Mouse (Mus musculus): ENCODE measurements around the gene Lman1l.

The Lman1l gene

DNA sequence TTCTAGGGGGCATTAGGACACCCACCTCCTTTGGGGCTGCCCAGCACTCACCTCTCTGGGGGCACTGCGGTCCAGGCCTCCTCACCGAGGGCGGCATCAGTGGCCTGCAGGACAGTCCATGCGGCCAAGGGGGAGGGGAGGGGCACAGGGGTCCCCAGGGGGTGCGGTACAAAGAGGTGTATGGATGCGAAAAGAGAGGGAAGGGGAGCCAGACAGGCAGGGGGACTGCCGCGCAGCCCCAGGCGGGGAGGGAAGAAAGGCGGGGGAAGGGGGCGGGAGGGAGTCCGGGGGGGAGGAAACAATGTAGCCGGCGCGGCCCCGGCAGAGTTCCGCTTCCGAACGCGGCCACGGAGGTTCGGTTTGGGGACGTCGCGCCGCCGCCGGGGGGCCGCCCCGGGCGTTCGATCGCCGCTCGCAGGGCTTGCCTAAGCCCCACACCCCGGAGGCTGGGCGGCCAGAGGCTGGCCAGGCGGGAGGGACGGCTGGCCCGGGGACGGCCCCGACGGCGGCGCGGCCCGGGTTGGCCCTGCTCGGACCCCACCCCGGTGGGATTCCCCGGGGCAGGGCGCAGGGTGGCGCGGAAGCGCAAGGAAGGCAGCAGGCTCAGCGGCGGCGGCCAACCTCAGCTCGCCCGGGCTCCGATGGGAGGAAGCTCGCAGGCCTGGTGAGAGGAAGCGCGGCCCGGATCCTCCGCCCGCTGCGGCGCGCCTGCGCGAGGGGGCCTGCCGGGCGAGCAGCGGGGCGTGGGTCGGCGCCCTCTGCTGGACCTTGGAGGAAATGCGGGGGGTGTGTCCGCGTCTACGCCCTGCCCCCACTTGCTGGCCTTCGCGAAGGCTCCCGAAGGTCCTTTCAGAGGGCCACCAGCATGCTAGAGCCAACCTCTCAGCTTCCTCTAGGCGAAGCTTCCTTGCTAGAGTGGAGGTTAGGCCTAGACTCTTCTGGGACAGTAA is 24.6 kb upstream of the Lman1l start:
- peak; percentile 80 to 90 for DNase-seq (ENCODE audit: low spot score in 2 of 2)

DNA sequence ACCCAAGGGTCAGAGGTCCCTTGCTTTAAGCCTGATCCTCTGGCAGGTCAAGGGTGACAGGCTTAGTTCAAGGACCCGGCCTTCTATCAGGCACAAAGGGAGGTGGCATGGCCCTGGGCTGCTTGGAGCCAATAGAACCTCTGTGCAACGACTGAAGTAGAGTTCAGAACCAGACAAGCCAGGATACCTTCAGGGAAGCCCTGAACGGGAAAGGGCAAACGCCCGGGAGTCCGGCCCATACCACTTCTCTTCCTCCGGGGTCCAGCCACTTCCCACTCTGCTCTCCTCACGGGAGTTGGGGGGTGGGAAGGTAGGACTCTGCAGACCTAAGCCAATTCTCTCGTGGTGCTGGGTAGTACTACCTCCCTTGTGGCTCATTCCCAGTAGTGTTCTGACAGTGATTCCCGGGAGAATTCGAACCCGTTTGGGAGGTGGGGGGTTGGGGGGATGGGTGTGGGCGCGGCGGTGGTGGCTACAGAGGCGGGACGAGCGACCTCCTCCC is 23.9 kb upstream of the Lman1l start:
- DNase-seq (ENCODE audit: low spot score in 2 of 2): no peak

DNA sequence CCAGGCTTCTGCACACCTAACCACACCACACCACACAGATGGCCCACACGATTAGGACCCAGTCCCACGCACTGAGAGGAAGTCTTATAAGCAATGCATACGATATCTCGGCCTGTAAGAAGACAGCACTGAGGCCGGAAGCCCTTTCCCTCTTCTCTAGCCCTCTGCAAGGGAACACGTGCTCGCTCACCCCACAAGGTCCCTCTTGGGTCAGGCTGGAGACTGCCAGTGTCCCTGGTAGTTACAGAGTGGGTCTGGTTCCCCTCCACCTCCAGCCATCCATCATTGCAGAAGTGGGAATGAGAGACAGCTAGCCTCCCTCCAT is 23.2 kb upstream of the Lman1l start:
- no peak for DNase-seq (ENCODE audit: low spot score in 2 of 2)

DNA sequence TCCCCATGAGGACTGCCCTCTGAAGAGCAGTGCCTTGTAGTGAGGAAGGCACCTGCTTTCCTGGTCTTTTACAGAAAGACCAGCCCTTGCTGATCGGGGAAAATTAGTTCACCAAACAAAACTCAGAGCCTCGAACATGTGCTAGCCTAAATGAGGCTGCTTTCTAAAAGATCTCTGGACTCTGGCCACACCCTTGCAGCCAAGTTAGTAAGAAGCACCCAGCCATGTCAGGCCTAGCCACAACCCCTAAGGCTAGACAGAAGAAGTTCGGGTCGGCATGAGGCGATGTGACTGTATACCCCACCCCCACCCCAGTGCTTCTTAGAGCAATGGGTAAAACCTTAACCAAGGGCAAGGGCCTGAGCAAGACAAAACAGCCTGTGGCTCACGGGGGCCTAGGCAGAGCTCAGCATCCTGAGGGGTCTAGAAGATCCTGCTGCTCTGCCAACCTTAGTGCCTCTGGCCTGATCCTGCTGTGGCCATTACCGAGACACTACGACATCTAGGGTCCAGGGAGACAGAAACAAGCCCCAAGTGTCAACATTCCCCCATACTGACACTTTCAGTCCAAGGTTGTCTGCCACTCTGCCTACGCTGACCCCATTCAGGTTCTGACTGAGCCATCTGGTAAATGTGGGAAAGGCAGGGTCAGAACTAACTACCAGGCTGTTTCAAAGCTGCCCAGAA is 22.7 kb upstream of the Lman1l start:
- no peak for DNase-seq (ENCODE audit: low spot score in 2 of 2)

DNA sequence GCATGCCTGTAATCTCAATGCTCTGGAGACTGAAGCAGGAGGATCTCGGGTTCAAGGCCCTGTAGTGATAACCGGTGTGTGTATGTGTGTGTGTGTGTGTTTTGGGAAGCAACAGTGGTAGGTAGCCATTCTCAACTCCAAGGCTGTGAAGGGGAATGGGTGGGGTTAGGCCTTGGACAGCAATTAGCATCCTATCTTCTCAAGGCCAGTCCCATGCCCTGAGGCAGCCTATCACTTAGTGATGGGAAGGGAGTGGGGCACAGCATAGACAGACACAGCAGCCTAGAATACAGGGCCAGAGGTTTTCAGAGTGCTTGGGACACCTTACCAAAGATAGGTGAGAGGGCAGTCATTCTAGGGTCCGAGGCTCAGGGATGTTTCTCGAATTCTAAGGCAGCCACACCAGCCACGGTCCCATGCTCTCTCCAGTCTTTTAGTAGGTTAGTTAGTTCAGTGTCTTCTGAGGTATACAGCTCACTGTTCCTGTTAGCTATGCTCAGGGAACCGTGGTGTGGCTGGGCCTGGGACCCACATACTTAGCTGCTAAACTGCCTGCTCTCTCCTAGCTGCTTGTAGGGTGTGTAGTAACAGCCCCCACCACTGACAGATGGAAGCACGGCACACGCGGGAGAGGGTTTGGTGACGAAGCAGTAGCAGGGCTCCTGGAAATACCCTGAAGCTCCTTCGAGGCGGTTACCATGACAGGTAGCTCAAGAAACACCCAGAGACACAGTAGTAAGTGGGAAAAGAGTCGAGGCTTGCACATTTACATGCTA is 21.4 kb upstream of the Lman1l start:
- DNase-seq (ENCODE audit: low spot score in 2 of 2): no peak

DNA sequence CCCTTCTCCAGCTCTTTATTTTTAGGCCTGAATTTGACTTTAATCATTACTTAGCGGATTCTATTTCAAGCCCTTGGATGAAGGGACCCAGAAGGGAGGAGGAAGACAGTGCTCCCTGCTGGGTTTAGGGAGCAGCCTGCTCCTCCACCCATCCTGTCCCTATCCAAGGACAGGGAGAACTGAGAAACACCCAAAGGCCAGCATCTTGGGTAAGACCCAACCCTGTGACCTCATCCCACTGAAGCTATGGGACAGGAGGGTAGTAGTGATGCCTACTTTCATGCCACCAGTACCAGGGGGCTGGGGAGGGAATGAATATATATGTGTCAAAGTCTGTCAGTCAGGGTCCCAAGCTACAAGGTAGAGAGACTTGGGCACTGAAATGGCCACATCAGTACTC is 20.4 kb upstream of the Lman1l start:
- no peak for DNase-seq (ENCODE audit: low spot score in 2 of 2)

DNA sequence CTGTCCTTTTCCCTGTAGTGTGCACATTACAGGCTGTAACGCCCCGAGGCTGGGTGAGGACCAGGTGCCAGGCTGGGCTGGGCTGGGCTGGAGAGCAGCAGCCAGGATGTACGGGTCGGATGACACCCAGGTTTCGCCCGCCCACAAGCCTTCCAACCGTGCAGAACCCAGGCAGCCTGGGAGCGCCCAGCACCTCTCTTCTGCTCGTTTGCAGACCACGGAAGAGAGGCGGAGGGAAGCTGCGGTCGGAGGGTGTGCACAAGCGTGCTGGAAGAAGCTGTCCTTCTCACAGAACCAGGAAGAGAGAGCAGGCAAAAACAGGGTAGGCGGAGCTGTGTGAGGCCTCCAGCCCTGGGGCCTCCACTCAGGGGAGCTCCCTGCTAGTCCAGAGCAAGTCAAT is 19.8 kb upstream of the Lman1l start:
- no peak for DNase-seq (ENCODE audit: low spot score in 2 of 2)

DNA sequence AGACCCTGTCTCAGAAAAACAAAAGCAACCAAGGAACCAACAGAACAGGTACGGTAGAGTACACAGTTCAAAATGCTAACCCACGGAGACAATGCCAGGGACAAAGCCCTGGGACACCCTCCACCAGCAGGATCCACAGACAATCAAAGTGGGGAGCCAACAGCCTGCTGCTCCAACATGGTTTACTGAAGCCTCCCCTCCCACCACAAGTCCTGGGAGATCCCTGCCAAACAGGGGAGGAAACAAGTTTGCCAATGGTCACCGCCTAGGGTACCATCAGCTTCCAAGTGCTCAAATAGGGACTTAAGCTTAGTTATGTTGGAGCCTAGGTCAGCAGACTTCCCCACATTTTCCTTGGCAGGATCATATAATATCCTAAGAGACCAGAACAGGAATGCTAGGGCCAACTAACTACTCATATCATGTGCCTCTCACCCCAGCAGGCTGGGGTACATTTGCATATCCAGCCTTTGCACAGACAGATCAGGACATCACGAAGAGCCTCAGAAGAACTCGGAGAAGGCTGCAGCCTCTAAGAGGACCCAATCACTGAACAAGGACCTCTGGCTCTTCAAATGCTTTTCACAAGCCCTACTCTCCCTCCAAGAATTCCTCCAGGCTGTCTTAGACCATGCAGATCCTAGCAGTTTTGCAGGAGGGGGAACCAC is 19.2 kb upstream of the Lman1l start:
- DNase-seq (ENCODE audit: low spot score in 2 of 2): no peak

DNA sequence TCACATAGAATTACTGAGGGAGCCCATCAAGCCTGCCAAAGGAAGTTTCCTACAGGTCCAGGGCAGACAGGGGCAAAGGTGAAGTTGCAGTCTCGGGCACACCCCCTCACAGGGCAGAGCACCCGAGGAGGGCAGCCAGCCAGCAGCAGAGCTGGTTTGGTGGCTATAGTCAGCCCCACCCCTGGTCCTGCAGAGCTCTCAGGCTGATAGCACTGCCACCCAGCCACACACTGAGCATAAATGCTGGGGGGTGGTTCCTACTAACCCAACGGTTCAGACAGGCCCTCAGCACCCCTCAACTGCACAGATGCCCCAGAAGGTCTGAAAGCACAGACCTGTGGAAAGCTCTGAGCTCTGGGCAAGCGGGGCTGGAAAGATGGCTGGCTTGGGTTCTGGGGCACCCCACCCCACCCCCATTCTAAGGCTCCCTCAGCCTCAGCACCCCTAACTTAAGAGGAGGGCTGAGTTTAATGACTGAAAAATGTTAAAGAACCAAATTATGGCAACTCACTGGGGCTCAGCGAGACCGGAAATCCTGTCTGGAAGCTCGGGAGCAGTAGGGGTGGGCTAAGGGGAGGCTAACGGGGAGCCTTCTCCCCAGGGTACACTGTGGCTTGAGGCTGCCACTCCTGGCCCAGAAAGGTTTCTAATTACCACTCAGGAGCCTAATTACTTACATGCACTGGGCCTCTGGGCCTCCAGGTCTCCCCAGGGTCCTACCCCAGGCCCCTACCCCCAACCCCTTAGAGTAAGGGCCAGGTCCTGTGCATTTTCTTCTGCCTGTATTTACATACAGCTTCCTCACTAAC is 18.3 kb upstream of the Lman1l start:
- no peak for DNase-seq (ENCODE audit: low spot score in 2 of 2)

DNA sequence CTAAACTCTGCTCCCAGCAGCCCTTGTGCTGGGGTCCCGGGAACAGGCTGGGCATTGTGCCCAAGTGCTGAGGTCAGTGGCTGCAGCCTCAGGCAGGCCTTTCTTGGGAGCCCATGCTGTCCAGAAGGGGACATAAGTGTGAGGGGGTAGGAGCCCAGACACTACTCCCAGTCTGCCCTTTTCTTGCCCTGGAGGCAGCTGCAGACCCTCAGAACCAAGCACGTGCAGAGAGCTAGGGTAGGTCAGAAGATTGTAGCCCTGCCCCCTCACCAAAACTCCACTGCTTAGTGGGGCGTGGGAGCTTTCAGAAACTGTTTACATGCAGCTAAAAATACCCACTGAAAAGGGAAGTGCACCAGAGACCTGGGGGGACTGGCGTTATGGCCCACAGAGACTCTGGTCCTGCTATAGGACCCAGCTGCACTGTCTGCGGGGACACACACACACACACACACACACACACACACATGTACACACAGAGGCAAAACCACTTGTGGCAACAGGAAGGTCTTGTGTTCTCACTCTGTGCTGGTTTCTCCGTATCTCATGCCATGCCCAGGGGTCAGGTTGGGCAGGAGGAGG is 17.3 kb upstream of the Lman1l start:
- peak in 1 of 2 experiments; percentile 54 for DNase-seq (ENCODE audit: low spot score in 2 of 2)

DNA sequence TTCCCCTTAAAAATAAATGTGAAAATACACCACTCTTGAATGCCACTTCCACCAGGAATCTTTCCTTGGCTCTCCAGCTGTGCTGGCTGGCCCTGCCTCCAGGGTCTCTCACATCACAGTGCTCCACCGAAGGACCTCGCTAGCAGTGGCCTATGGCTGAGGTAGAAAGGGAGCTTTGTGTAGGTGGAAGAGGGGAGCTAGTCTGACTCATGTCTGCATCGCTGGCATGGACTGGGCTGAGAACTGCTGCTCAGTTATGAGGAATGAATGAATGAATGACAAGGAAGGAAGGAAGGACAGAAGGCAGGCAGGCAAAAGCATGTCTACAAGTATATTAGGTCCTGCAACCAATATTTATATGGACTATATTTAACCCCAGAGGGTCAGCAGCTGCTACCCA is 16.7 kb upstream of the Lman1l start:
- DNase-seq (ENCODE audit: low spot score in 2 of 2): no peak

DNA sequence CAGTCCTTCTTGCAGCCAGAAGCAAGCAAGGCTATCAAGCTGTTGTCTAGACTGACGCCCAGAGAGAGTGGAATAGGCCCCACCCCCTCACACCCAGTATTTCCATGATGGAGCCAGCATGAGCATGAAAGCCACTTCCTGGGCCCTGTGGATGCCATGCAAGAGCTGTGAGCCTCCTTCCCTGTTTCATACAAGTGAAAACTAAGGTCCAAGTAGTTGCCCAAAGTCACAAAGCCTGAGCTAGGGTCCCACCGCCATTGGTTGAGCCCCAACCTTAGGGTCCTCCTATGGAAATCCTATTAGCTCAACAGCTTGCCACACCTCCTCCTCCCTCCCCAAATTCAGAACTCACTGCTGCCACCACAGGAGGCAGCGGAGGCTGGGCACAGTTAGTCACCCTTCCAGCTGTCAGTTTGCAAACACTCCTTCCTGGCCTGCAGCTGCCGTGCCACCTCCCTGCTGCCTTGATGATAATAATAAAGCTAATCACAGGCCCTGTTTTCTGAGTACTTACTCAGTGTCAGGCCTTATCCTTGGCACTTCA is 13.0 kb upstream of the Lman1l start:
- DNase-seq (ENCODE audit: low spot score in 2 of 2): no peak

DNA sequence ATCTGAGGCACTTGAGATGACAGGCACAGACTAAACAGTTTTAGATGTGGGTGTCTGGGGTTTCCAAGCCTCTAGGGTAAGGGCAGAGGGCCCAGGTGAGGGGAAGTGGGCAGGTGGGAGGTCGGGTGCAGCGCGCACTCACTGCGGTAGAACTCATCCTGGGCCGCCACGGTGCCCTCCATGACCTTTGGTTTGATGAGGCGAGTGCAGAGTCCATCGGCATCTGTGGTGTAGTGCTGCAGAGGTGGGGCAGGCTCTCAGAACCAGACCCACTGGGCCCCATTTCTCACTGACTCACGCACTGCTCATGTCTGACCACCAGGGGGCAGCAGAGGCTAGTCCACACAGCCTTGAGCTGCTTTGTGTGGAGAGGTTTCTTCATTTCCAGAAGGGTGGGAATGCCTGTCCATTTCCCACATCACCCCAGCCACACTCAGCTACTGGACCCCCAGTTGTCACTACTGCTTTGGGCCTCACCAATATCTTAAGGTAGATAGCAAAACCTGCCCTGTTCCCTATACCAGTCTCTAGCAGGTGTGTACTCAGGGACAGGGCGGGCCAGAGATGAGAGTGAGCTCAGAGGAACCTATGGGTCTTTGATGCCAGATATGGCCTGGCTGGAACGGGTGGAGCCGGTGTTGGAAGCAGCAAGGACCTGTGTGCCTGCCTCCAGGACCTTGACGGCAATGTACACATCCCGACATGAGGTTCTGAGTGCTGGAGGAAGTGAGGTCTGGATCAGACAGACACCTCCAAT is 8.7 kb upstream of the Lman1l start:
- DNase-seq (ENCODE audit: low spot score in 2 of 2): peak in 1 of 2 experiments; percentile 75

DNA sequence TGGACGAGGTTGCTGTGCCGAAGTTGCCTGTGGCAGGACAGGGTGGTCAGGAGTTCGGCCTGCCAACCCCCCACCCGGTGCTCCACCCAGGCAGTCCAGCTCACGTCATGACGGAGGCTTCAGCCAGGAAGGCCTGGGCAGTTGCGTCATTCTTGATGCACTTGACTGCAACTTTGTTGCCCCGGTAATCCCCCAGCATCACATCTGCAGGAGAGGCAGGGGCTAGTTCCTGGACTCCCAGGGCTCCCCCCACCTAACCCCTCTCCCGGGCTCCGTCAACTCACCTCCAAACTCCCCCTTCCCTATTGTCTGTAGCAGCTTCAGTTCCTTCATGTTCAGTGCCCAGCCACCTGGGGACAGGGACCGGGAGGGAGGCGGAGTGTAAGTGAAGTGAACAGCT is 8.1 kb upstream of the Lman1l start:
- DNase-seq (ENCODE audit: low spot score in 2 of 2): no peak

DNA sequence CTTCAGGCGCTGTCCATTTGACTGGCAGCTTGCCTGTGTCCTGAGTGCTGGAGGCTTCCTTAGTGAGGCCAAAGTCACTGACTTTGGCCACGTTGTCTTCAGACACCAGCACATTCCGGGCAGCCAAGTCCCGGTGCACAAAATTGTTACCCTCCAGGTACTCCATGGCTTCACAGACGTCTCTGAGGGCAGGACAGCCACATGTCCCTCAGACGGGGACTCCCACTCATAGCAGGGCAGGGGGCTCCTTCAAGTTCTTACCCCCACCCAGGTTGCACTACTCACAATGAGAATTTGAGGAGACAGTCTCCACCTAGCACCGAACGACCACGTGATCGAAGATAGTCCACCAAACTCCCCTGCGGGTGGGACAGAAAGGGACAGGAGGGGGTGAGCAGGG is 7.3 kb upstream of the Lman1l start:
- DNase-seq (ENCODE audit: low spot score in 2 of 2): no peak

DNA sequence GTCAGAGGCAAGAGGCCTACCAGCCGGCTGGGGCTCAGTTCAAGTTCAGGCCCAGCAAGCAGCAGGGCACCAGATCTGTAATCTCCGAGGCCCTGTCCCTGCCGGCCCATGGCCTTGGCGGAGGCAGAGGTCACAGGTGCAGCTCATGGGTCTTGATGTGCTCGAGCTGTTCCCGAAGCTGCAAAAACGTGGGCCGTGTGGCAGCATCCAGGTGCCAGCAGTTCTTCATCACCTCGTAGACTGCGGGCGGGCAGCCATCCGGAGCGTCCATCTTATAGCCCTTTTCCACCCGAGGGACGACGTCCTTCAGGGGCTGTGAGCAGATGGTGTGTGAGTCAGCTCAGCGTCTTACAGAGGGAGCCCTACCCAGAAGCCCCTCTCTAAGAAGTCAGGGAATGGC is 6.6 kb upstream of the Lman1l start:
- no peak for DNase-seq (ENCODE audit: low spot score in 2 of 2)

DNA sequence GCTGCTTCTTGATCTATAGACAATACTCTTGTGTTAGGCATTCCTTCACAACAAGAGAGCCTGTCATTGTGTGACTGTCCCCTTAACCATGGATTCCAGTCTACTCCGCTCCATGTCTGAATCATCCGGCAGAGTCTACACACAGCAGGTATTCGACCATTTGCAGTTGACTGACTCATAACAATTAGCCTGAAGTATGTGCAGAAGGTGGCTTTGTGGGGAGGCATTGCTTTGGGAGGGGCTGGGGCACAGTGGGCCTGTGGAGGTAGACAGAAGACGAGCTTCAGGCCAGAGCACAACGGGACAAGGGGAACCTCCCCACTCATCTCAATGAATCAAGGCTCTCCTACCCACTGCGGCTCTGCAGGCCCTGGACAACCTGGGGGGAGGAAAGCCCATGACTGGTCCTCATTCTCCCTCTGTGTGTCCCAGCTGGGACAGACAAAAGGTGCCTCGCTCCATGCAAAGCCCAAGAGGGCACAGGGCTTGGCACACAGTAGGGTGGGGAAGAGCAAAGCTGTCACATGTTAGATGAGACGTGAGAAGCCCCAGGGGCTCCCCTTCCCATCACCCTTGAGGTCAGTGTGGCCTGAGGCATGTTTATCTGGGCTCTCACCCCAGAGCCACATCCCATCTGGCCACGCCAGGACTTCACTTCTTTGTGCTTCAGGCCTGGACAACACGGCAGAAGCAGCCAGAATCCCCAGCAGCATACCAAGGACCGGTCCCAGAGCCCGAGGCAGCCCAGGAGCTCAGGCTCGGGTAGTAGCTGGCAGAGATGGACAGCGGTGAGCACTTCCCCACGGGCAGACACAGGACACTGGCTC is 5.3 kb upstream of the Lman1l start:
- no peak for DNase-seq (ENCODE audit: low spot score in 2 of 2)

DNA sequence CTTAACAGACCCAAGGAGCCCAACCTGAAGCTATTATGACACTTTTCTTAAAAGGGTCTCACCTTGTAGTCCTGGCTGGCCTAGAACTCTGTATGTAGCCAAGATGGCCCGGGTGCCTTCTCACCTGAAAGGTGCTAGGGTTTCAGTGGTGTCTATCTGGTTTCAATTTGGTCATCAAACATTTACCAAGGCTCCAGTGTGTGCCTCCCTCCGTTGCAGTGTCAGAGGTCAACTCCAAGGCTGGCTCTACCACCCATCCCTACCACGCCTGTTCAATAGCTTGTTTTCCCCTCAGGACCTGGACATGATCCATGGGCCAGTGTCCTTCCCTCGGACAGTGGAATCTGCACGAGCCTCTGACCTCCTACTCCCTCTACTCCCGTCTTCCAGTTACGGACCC is 3.7 kb upstream of the Lman1l start:
- DNase-seq (ENCODE audit: low spot score in 2 of 2): no peak

DNA sequence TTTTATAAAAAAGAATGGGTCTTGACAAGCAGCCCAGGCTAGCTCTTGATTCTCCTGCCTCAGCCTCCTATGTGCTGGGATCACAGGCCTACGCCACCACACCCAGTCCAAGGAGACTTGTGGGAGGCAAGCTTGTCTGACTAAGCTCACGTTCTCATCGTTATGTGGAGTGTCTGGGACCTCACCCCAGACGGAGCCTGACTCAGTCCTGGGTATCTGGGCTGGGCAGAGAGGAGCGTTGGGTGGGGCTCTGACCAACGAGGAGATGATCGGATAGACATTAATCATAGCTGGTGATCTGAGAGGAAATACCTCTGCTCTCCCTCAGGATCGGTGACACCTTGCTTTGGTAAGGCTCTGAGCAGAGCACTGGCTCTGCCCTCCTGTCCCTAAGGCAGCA is 1.7 kb downstream of the Lman1l start:
- no peak for DNase-seq (ENCODE audit: low spot score in 2 of 2)
